Mouse (Mus musculus) heart, embryonic 12.5 days (tissue): Measurements from ENCODE around the gene Nckap5l. TPM values are rescaled to one million over a fixed set of nuclear protein-coding genes. Genes with fewer than 3 reads are reported as not detected.

Experiments used
- ATAC-seq: fragments of 200-750 bp; cut with Nextera tagmentation; 2 replicates; pipeline ENCODE4 v1.8.0; 2017; ENCODE audit warnings: moderate TSS enrichment, moderate library complexity; ENCODE audit not compliant: insufficient number of reproducible peaks, low FRiP score
- H3K27ac ChIP-seq: fragments of 300-500 bp; sonication (generic); 2 replicates; pipeline ENCODE4 v1.5.1; 2016; ENCODE audit warnings: mild to moderate bottlenecking, moderate library complexity; ENCODE audit not compliant: poor library complexity, severe bottlenecking
- H3K27me3 ChIP-seq: fragments of 300-500 bp; sonication (generic); replicated peaks from 2 replicates; pipeline ENCODE4 v1.6.1; 2016; ENCODE audit warnings: mild to moderate bottlenecking, moderate library complexity
- H3K36me3 ChIP-seq: fragments of 300-500 bp; sonication (generic); 2 replicates; pipeline ENCODE4 v1.6.1; 2016; ENCODE audit warnings: mild to moderate bottlenecking, moderate library complexity
- H3K4me1 ChIP-seq: fragments of 300-500 bp; sonication (generic); replicated peaks from 2 replicates; pipeline ENCODE4 v1.6.1; 2016; ENCODE audit warnings: mild to moderate bottlenecking
- H3K4me2 ChIP-seq: fragments of 300-500 bp; sonication (generic); 2 replicates; pipeline ENCODE4 v1.6.1; 2016; ENCODE audit warnings: mild to moderate bottlenecking, moderate library complexity
- H3K4me3 ChIP-seq: fragments of 300-500 bp; sonication (generic); 2 replicates; pipeline ENCODE4 v1.5.1; 2016; ENCODE audit warnings: mild to moderate bottlenecking
- H3K9ac ChIP-seq: fragments of 300-500 bp; sonication (generic); 2 replicates; pipeline ENCODE4 v1.6.1; 2016; ENCODE audit warnings: mild to moderate bottlenecking, moderate library complexity
- H3K9me3 ChIP-seq: fragments of 300-500 bp; sonication (generic); replicated peaks from 2 replicates; pipeline ENCODE4 v1.6.1; 2016; ENCODE audit warnings: mild to moderate bottlenecking, moderate library complexity
- WGBS: fragments of 180-500 bp; shearing (Covaris S2); methylation state at CpG from one replicate; pipeline ENCODE4 v1.1.7; 2016; 5-methylcytosine and 5-hydroxymethylcytosine counted together
- polyA plus RNA-seq: library from polyadenylated mRNA; unstranded; fragments of >200 nt; fragmentation: Nextera tagmentation; extraction: Ambion mirVana; gene quantifications from 2 replicates; pipeline ENCODE4 v1.2.1, GENCODE M21; 2016

Nckap5l gene
- polyA plus RNA-seq, 1 experiment from 2014 or later = 11.4 TPM

- 82% methylated on average over 3 of the region's 3 CpGs for WGBS
Measured at GRCm38 (mm10) chr15:99375581-99375980, 82.0 kb downstream of the Nckap5l start.

GRCm38 (mm10) chr15:99375036-99375435 is 82.5 kb downstream of the Nckap5l start:
- no peaks in the 10 kb centered on the region for H3K36me3 ChIP-seq
- no peaks in the 10 kb centered on the region for H3K4me1 ChIP-seq
- no peak for ATAC-seq
- no peak overlapping the region for H3K27ac ChIP-seq
- H3K4me3 ChIP-seq = no peak overlapping the region
- peaks cover 4% of the 10 kb centered on the region for H3K9me3 ChIP-seq
- H3K9ac ChIP-seq = no peak overlapping the region
- 87% methylated on average over 5 of the region's 5 CpGs for WGBS
- H3K27me3 ChIP-seq = no peaks in the 10 kb centered on the region
- H3K4me2 ChIP-seq = no peak overlapping the region

More at GRCm38 (mm10) chr15:99375581-99375980, 82.0 kb downstream of the Nckap5l start:
- Histone ChIP-seq H3K27me3 (no peaks in the 10 kb centered on the region), H3K4me3 (no peak overlapping the region), H3K27ac (no peak overlapping the region), H3K4me1 (no peaks in the 10 kb centered on the region), H3K4me2 (no peak overlapping the region), H3K36me3 (no peaks in the 10 kb centered on the region), H3K9me3 (peaks cover 4% of the 10 kb centered on the region), H3K9ac (no peak overlapping the region)
- ATAC-seq = no peak

- WGBS = 74% methylated on average over 9 of the region's 9 CpGs
- Histone ChIP-seq H3K9ac (no peak overlapping the region), H3K9me3 (no peaks in the 10 kb centered on the region), H3K4me2 (no peak overlapping the region), H3K27me3 (no peaks in the 10 kb centered on the region), H3K4me1 (peaks cover 13% of the 10 kb centered on the region), H3K36me3 (no peaks in the 10 kb centered on the region), H3K4me3 (no peak overlapping the region), H3K27ac (no peak overlapping the region)
- ATAC-seq = no peak
Measured at GRCm38 (mm10) chr15:99372761-99373160, 84.8 kb downstream of the Nckap5l start.

Other genes starting within 250 kb of the Nckap5l start
- gene Kcnh3, start 232.9 kb downstream of the Nckap5l start, polyA plus RNA-seq = 0.10 and 0.24 TPM in 2 replicates
- 143 and 152 TPM in 2 replicates for gene Mcrs1, start 205.8 kb downstream of the Nckap5l start, polyA plus RNA-seq
- gene Prpf40b, start 162.7 kb downstream of the Nckap5l start, polyA plus RNA-seq = 44.0 and 44.4 TPM in 2 replicates
- 0.27 and 0.31 TPM in 2 replicates for gene Fam186b, start 161.9 kb downstream of the Nckap5l start, polyA plus RNA-seq
- gene Fmnl3, start 87.3 kb downstream of the Nckap5l start, polyA plus RNA-seq = 17.2 and 21.0 TPM in 2 replicates
- gene Tmbim6, start 64.9 kb downstream of the Nckap5l start, polyA plus RNA-seq = 251 and 253 TPM in 2 replicates
- 11.3 and 12.2 TPM in 2 replicates for gene Bcdin3d, start 17.0 kb upstream of the Nckap5l start, polyA plus RNA-seq
- 0.09 and 0.15 TPM in 2 replicates for gene Faim2, start 70.4 kb upstream of the Nckap5l start, polyA plus RNA-seq
- not detected in 2 replicates for gene Aqp2, start 121.3 kb upstream of the Nckap5l start, polyA plus RNA-seq
- 0.58 and 0.70 TPM in 2 replicates for gene Aqp5, start 133.0 kb upstream of the Nckap5l start, polyA plus RNA-seq
- not detected in 2 replicates for gene Aqp6, start 143.7 kb upstream of the Nckap5l start, polyA plus RNA-seq
- 131 and 140 TPM in 2 replicates for gene Racgap1, start 193.9 kb upstream of the Nckap5l start, polyA plus RNA-seq
- 2.6 and 3.2 TPM in 2 replicates for gene Asic1, start 212.6 kb upstream of the Nckap5l start, polyA plus RNA-seq
- gene Smarcd1, start 244.4 kb upstream of the Nckap5l start, polyA plus RNA-seq = 25.5 and 29.3 TPM in 2 replicates
- gene Gm17349, start 247.7 kb upstream of the Nckap5l start, polyA plus RNA-seq = not detected in 2 replicates